Mouse (Mus musculus) CD4-positive, CD25-positive, alpha-beta regulatory T cell, adult 4 months (primary cell): ENCODE measurements around the gene Grip1. TPM values are rescaled to one million over a fixed set of nuclear protein-coding genes. Genes with fewer than 3 reads are reported as not detected.

ENCODE experiments used
- ATAC-seq: one replicate; pipeline ENCODE4 v1.8.0; 2017
- polyA plus RNA-seq, 2 experiments: library from polyadenylated mRNA; unstranded; fragments of 100-300 nt; shearing (Covaris generic); gene quantifications; one replicate each; pipeline ENCODE4 v1.2.1; 2017

The Grip1 gene
- polyA plus RNA-seq, 2 experiments from 2014 or later = not detected

DNA sequence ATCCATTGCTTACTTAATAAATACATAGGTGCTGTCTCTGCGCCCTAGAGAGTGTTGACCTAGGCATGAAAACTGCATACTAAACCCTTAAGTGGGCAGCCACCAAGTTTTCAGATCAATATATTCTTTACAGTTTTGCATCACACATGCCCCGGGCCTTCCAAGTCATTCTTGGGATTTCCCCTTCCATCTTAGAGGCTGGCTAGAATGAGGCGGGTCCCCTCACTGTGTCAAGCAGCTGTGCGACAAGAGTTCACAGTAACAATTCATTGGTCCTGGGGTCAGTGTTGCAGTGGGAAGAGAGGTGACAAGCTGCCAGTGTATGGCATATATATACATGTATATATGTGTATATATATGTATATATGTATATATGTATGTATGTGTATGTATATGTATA lies 388.4 kb downstream of the Grip1 start:
- ATAC-seq = no peak

DNA sequence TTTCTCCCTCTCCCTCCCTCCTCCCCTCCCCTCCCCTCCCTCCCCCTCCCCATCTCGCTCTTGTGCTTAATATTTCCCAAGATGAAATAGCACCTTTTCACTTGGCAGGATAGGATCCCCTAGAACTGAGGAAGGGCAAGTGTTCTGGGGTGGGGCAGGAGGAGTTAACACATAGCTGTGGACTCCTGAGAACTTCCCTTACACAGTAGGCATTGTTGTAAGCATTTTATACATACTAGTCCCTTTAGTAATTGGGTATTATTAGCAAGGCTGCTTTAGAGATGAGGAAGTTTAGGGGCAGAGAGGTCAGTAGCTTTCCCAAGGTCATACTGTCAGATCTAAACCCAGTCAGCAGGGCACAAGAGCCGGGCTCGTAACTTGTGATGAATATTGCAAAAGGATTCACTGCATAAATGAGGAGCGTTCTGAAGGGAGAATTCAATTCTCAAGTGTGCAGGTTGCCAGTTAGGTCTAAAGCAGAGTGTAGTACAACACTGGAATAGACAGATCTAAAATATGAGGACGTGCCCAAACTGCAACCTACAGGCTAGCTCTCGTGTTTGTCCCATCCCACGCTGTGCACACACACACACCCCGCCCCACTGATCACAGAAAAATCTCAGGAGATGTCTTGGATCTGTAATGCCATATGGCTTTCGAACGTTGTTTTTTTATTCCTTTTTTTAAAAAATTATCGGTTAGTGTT lies 392.2 kb downstream of the Grip1 start:
- no peak for ATAC-seq

DNA sequence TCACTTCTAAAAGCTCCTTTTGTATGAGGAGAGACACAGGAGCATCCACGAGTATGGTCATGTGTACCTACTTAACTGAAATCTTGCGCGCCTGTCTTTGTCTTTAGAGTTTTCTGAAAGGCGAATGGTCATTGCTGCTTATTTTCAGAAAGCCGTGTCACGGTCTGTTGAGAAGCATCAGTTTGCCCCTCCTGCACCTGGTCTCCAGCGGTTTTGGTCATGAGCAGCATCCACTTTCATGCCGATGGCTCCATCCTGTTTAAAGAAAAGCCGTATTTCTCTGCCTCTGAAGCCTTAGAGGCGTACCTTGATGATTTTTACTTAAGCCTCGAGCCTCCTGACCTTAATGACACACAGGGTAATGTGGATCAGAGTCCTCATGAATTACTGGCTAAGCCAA lies 398.0 kb downstream of the Grip1 start:
- no peak for ATAC-seq

DNA sequence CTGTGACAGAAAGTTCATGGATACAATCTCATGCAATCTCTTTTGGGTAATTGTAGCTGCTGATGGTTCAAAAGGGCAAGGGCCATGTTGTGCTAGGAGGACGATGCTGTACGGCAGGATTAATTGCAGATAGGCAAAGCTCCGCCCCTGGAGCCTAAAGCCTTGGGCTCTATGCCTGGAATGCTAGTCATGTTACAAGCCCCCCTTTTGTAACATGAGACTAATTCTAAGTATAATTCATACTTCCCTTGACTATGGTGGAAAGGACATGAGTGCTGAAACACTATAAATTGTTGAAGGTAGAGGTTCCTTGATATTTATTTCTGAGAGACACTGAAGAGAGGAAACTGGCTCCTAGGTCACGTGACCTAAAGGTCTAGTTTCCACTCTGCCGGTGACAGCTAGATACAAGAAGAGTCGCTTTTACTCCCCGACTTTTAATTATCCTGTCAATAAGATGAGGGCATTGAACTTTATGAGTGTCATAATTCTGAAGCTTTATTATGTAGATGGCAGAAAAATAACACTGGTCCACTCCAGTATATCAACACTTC lies 399.0 kb downstream of the Grip1 start:
- ATAC-seq = no peak

DNA sequence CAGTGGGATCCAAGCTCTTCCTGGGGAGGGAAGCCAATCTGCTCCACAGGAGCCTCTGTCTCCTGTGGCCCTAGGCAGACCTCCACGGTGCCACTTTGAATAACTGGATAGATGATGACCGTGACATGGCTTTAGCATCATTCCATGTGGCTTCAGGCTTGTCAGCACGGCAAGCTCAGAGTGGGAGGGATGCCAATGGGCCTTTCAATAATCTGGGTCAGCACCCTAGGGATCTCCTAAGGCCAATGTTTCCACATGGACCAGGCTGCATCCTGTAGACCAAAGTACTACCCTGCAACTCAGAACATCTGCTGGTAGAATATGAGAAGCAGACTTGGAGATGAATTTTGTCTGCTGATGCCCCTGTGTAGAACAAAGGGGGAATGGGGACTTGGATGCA lies 414.1 kb downstream of the Grip1 start:
- no peak for ATAC-seq

DNA sequence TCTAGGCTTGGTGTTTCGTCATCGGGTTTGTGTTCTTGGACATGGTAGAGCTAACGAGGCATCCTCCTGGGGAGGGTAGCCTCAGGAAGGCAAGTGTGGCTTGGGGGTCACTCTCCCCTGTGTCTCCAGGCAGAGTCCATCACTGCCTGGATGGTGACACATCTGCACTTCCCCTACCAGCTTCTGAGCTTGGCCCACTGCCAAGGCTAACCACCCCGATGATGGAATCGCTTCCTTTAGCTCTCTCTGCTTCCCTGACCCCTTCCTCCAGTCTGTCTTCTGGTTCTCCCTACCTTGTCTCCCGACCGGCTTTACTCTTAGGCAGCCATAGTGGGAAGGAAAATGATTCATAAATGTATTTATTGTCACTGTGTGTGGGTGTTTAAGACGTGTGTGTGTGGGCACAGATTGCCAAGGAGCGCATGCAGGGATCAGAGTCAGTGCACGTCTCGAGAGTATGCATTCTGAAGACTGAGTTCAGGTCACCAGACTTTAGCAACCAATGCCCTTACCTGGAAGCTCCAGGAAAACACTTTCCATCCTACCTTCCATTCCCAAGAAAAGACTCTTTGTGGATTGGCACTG lies 415.5 kb downstream of the Grip1 start:
- ATAC-seq = no peak

DNA sequence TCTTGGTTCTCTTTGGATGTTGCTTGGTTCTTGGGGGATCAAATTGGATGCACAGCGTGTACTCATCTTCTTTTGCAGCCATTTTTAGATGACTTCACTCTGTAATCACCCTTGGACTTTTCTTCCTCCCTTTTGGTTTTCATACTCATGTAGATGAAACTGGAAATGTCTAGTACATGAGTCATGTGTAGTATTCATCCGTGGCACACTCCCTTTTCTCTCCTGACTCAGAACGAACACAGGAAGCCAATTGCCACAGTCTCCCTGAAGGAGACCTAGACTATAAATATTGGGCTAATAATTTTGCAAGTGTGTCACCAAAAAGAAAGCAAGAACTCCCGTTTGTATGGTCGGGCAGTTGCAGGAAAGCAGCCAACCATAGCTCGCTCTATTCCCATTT lies 423.1 kb downstream of the Grip1 start:
- ATAC-seq = no peak

DNA sequence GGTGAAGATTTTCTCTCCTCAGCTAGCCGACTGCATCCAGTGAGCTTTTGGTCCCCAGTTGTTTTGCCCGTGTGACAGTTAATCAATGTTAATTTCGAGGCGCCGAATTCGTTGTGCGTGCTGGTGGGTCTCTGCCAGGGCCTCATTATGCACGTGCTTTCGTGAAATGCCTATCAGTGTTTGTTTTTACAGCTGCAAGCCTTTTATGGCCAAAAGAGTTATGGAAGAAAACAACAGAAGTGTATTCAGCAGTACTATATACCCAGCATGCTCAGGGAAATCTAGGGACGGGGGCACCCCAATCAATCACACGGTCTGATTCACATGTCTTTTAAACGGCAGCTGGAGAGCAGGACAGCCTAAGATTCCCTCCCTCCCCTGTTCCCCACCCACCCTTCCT lies 424.7 kb downstream of the Grip1 start:
- no peak for ATAC-seq

DNA sequence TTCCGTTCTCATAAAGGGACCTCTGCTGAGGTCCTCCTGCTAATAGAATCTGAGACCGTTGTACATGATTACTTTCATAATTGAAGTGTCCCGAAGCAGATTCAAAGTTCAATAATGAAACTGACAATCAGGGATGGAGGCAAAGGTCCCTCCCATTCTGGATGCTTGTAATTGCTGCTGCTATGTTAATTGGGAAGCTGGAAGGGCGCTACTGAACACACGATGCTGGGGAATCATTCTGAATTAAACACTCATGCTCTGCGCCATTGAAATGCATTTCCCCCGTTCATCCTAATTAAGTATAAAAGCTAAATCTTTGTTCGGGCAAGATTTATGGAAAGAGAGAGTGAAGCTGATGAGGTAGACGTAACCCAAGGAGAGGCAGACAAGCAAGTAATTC lies 431.0 kb downstream of the Grip1 start:
- no peak for ATAC-seq

DNA sequence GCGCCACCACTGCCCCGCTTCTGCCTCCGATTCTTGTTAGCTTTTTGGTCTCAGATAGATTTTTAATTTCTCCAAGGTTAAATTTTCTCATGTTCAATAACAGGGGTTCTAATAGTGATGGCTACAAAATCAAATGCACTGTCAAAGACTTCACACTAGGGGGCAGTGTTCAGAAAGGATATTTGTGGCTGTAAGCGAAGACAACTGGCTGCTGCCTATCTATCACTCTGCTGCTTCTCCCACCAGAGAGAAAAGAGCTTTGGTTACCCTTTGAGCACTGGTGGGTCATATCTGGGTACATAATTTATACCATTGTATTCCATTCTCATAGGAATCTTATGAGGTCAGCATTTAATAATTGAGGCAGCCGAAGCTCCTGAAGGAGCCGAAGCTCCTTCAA lies 431.9 kb downstream of the Grip1 start:
- no peak for ATAC-seq

DNA sequence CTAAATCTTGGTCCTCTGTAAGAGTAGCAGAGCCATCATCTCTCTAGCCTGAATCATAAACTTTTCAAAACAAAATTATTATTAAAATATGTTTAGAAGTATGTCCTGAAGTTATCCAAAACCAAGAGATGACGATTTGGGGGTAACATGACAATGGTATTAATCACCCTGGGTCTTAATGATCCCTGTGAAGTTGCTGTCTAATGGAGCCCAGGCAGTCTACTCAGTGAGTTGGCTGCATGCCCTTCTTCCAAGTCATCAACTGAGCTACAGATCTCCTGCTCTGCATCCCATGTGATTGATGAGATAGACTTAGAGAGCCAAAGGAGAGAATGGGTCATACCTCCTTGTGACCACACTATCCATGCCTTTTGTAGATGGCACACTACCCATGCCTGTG lies 433.1 kb downstream of the Grip1 start:
- ATAC-seq = no peak

DNA sequence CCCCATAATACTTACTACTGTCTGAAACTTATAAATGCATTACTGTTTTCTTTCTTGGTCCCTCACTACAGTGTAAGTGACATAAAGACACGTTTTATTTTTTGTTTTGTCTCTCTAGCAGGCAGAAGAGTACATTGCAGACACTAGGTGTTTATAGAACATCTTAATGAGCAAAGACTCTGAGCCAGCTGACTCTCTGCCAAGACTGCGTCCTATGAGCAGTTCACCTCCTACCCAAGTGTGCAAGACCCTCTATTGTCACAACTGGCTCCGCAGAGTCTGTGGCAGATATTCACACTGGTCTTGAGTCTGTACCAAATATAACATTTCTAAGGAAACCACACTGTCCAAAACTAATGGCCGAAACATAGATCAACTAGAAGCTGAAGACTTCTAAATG lies 449.1 kb downstream of the Grip1 start:
- no peak for ATAC-seq

DNA sequence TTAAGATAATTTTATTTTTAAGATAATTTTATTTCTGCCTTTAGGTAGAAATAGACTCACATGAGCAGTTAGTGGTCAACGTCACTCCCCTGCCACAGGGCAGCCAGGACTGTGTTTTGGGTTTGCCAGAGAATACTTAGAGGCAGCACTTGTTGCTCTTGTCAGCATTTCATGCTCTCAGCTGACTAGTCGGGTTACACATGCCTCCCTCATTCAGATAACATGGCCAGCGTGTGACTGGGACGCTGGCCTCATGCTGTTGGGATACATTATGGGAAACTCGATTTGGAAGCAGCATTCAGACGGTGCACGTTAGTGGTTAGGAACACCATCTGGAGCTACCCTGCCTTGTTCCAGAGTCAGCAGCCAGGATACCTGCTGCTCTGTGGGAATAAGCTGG lies 453.2 kb downstream of the Grip1 start:
- no peak for ATAC-seq

DNA sequence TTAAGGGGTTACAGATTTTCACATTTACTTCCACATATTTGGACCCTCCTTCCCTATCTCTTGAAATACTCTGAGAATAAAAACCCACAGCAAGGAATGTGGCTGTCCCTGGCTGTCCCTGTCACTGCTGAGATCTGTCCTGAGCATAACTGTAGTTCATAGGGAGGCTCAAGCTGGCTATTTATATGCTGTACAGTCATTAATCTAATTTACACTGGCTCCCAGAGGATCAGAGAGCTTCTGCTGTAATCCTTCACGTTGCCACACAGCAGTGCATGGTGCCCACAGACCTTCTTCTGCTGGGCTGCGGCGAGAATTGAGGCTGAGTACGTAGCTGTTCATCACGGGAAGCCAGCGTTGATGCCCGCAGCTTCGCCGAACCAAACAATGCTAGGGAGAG lies 464.4 kb downstream of the Grip1 start:
- ATAC-seq = no peak

DNA sequence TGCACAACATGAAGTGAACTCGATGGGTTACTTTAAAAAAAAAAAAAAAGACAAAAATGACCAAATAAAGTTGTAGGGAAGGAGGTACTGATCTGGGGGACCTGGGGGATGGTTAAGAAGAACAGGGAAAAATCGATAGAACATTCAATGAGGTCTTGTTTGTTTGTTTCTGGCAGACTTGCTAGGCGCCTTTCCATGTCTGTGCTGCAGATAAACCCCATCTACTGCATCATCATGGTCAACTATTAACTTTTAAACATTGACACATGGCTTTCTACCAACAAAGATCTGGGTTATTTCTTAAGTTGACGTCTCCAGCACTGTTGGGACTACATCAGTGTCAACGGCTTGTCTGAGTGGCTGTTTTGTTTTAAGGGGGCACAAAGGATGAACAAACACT lies 474.3 kb downstream of the Grip1 start:
- no peak for ATAC-seq

DNA sequence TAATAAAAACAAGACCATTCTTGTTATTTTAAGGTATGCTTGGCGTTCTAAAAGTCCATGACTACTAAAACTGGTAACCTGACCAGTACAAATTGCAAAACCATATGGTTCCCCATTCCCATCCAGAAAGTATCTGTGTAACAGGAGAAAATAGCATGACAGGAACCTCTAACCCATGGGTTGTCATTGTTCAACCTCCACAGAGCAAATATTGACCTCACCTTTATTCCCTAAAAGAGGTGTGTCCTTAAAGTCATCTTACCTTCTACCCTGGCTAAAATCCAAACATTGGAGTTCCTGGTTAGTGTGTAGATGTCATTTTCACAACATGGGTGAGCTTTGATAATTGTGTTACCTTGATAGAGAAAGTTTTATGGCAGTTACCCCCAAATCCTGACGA lies 475.3 kb downstream of the Grip1 start:
- no peak for ATAC-seq

DNA sequence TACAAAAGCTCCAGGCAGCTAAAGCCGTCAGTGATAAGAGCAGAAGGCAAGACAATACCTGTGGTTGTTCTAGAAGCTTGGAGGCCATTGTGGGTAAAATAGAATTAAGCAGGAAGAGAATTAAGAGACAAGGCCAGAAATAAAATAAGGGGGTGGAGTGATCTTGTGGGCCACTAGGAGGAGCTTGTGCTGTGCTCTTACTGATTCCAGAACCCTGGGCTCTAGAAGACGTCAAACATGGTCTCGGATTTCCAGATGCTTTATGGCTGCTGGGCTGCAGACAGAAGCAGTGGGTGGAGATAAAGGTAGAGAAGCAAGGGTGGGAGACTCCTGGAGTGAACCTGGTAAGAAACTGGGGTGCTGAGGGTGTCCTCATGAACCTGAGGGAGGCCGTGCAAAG lies 479.2 kb downstream of the Grip1 start:
- no peak for ATAC-seq

DNA sequence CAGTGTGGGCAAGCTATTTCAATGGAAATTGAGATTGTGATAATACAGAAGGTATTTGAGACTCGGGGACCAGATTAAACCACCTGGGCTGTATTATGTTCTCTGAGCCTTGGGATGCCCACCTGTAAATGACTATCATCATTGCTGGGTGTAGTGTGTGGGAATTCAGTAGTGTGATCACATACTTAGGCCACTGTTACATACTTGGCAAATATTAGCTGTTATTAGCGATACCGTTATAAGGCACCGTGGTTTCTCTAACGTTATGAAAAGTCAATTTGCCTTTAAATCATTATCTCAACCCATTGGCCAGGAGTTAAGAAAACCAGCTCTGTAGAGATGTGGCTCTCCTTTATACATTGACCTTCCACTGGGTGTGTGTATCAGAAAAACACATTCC lies 479.7 kb downstream of the Grip1 start:
- no peak for ATAC-seq

DNA sequence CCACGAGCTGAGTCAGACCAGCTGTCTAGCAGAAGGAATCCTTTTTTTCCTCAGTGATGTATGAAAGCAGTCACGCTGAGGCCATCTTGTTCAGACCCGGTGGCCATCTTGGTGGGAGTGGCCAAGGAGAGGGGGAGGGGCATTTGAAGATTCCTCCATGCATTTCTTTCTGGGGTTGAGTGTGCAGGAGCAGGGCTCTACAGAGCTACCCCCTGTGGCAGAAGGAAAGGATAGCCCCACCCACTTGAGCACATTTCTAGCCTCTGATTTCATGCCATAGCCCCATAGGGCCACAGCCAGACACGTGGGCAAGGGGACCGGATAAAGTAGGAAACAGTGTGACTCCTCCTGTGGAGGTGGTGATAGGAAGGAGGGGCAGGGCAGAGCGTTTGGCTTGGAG lies 481.6 kb downstream of the Grip1 start:
- no peak for ATAC-seq

DNA sequence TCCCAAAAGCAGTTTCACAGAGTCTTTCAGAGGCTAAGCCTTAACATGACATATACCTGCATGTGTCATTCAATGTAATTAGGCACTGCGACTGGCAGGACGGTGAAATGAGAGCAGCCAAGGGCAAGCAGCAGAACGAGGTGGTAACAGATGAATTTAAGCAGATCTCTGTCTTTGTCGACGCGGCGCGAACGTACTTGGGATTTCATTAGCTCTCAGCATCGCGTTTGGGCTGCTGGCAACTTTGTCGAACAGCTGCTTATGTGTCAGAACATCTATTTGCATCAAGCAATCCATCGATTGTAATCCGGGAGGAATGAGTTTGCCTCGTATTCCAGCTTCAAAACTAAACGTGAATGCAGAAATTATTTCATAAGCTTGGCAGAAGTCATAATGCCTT lies 483.9 kb downstream of the Grip1 start:
- no peak for ATAC-seq

DNA sequence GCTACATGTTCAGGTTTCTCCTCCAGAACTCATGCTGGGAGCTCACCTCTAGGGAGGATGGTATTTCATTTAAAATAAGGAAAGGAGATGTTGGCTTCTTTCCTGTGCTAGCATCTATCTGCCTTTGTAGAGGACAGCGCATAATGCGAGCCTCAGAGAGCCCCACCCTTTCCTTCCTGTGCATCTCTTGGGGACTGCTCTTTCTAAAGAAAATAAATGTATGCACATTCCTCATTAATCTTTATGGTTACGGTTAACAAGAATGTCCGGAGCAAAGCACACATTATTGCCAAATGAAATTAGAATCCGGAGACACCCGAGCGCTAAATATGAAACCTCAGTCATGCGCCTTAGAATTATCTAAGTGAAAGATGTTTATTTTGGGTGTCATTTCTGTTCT lies 490.3 kb downstream of the Grip1 start:
- ATAC-seq = no peak

DNA sequence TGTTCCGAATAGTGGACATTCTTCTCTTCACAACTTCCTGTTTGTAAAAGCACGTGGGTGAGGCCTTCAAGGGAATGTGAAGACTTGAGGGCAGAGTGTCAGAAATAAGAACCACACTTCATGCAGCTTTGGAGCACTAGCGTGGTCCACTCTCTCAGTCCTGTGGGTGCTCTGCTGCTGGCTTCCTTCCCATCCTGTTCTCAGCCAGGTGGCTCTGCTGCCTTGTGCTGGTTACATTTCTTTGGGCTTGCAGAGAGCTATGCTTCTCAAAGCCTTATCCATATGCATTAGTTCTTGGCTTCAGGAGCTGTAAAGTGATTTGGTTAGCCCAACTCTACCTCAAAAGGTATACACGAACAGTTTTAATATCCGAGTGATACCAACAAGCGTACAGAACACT lies 497.8 kb downstream of the Grip1 start:
- no peak for ATAC-seq

DNA sequence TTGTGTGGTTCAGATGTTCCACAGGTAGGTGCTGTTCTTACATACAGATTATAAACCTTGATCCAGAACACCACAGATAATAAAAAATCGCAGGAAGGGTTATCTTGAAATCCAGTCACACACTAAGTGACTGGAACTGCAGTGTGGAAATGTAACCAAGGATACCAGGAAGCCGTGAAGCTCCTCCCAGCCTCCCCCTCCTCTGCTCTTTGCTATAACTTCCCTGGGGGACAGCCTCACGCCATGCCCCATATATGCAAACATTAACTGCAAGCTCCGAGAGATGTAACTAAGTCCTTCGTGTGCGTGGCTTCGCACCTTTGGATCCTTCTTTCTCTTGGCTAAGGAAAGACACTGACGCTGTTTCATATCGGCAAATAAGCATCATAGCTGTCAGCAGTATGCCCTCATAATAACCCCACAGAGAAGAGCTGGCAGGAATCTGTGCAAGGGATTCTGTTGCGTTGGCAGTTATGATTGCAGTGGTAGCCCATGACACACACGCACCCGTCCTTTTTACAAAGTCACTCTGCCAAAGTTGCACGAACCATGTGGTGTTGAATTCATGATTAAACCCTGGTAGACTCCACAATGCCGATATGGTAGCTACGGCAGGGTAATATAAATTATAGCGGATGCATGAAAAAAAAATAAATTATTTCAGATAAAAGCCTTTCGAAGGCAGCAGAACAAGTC lies 503.8 kb downstream of the Grip1 start:
- no peak for ATAC-seq

DNA sequence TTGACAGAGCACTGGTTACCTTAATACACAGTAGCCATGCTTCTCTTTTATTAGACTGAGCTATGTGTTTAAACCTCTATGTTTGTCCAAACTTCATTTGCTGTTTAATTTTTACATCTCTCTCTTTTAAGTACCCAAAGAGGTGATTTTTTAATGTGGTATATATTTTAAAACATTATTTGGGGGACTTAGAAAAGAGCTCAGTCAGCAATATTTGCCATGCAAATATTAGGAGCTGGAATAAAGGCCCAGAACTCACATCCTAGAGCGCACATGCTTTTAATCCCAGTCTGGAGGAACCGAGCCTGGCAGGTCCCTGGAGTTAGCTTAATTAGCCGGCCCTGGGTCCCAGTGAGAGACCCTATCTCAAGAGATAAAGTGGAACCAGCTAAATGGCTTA lies 507.3 kb downstream of the Grip1 start:
- ATAC-seq = no peak
